Mouse (Mus musculus): ENCODE results near the gene Dkk1. TPM values are rescaled to one million over a fixed set of nuclear protein-coding genes. Genes with fewer than 3 reads are reported as not detected.
A peak's percentile ranks its signal among the peaks of the same experiment; 100 is the strongest.
"Not testable (repeated sequence)": the region's sequence is repeated elsewhere in the genome, so short reads cannot be mapped to it uniquely, and the experiment has no call there.

The Dkk1 gene
- total RNA-seq (2021), result 1 to 10 TPM in 1 of 2 experiments, under 1 TPM in 1; 0.66 to 1.4 TPM
- long read RNA-seq, experiment 1, partial matches to known transcripts, result 0 of 2 reads
- long read RNA-seq, experiment 1, other reads (novel, unspliced or antisense), result 0 of 2 reads
- long read RNA-seq, experiment 2, partial matches to known transcripts, result 0 of 1 reads
- long read RNA-seq, experiment 2, other reads (novel, unspliced or antisense), result 0 of 1 reads

DNA sequence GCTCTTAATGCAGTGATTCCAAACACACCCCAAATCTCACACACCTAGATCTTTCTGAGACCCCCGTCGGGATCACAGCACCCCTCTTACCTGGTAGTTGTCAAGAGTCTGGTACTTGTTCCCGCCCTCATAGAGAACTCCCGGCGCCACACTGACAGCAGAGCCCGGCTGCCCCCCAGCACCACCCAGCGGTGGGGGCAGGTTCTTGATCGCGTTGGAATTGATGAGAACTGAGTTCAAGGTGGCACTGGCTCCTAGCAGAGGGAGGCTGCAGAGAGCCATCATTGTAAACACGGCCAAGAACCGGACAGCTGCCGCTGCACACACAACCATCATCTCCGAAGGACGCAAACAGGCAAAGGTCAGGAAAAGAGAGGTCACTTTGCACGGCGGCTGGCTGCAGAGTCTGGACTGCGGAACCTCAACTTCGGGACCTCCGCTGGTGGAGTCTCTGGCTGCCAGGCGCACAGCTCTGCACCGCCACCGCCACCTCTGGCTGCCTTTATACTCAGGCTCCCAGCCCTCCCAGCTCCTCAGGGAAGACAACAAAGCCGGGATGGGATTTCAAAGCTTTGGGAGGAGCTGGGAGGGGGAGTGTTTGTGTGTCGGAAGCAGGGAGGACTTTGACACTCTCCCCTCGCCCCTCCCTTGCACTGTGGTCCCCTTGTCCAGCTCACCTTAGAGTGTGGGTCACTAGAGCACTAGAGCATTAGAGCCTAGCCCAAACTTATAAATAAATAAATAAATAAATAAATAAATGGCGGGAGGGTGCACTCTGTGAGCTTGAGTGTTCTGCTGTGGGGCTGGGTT is at the start of gene Dkk1:
Gene Dkk1 (minus strand): TSS at position 622 of the 810 bp plus-strand sequence.
- peak; percentile 21 for DNase-seq

DNA sequence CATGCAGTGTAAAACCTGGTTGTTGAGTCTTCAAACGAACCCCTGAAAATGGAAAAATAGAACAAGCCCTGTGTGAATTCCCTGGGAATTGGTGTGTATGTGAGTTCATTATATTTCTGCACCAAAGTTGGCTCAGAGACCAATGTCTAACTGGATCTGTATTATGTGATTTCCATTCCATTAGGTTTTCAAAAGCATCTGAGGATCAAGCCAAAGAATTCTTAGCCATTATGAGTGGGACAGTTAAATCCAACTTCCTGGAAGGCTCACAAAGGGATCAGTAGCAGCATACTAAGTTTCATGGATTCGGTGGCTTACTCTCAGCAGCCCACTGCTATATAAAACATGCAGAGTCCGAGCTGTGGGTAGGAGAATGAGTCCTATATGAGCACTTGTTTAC is 36.9 kb upstream of the Dkk1 start:
- DNase-seq, result no peak

DNA sequence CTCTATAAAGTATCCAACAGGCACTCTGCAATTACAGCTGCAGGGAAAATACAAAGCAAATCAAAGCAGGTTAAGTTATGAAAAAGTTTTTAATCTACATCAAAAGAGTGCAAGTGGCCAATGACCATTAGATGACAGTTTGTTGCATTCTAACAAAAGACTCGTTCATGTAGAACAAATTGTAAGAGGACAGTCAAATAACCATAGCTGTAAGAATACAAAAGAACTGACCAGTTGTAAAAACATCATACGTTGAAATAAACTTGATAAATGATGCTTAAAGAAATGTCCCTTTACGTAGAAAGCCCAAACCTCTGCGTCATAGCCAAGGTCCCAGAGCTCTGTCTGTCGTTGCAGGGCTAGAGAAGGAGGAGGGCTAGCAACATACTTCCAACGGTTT is 15.1 kb upstream of the Dkk1 start:
- no peak for DNase-seq

DNA sequence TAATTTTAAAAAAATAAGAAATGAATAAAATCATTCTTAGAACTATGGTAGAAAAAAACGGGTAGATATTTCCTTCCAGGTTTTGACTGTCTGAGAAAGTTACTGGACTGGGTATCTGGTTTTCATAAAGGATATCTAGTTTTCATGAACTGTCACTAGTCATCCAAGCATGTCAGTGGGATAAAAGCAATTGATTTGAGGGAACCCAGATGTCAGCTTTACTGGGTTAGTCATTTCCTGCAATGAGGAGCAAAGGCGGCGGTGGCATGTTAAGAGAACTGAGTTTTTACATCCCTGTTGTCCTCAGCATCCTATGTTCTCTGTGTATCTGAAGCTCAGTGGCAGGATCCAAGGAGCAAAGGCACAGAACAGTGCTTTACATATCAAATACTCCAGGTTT is 14.4 kb upstream of the Dkk1 start:
- no peak for DNase-seq

DNA sequence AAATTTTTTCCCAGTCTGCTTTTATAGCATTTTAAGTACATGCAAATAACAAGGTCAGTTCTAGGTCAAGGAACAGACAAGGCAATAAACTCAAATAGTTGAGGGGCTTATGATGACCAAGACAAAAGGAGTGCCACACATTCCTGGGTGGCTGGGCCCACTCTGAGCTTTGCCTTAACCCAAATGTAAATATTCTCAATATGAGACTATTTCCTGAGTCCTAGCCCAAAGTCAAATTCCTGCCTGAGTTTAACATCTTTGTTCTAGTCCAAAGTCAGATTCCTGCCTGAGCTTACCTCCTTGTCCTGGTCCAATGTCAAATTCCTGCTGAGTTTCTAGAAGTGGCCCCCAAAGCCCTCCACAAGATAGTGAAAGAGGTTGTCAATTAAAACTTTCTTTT is 8.6 kb upstream of the Dkk1 start:
- no peak for DNase-seq

DNA sequence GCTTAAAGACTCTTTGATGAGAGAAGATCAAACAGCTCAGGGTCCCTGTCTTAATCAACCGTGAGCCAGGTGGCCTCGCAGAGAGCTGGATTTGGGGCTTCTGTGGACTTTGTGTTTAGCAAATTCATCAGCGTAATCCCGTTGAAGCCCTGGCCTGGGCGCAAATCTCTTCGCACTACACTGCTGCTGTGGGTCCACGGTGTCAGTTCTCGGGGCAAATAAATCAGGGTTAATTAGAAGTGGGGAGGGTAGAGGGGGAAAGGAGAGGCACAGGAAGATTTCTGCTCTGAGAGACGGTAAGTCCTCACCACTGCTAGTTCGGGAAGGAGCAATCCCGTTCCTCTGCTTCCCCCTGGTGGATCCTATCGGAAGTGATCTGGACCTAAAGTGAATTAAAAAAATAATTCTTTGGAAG is 5.0 kb upstream of the Dkk1 start:
- DNase-seq, result peak; percentile 85

DNA sequence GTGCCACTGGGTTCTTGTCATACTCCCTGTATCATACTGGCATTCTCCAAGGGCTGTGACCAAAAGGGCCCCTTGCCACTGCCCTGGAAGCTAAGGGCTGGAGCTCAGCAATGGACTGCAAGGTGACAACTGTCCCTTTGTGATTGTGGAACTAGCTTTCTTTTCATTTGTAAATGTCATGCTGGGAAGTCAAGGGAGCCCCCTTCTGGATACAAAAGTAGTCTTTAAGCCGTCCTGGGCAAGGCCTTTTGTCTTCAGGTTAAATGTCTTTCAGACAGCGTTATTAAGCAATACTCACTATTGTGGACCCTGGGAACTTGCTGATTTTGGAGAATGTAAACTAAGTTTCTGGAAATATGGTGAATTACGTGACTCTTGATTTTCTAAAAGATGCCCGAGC is 4.3 kb upstream of the Dkk1 start:
- DNase-seq, result no peak

DNA sequence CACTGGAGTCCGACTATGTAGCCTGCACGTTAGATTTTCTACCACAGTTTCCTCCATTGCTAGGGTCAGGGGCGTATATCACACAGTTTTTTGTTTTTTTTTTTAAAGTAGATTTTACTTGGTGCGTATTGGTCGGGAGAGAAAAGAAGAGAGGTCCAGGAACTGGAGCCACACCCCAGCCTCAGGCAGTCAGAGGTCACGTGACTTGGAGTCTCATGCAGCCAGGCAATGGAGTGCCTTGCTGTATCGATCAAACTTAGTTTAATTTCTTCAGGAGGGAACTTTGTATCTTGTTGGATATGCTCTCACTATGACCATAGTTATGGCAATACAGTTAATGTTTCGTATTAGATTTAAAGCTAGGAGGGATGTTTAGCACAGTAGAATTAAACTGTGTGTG is 2.8 kb upstream of the Dkk1 start:
- no peak for DNase-seq

DNA sequence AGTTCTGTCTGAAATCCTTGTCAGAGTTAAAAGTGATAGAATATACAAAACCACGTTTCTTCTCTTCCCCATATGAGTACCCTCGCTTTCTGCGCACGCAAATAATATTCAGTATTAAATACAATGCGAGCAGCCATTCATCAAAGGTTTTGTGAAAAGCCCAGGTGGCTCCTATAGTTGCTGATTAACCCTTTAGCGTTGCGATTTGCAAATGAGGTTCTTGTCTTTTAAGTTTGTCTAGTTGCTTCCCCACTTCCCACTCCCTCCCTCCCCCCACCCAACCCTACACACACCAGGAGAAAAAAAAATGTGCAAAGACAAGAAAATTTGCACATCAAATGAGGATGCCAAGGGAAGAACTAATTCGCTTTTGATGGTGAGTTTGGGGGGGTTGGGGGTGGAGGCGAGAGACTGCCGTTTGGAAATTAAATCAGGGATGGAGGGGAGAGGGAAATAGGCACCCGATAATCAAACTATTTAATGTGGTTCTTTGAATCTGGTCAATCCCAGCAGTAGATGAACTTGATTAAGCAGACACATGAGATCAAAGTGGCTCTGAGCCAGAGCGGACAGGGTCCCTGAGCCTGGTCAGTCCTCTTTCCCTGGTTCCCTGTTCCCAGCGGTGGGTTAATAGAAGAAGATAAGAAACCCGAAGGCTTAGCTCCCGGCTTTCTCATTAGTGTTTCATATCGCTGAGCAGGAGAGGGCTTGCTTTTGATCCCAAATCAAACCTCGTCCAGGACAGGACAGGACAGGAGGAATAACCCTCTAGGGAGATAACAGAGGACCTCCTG is 586 bp upstream of the Dkk1 start:
- DNase-seq, result no peak

DNA sequence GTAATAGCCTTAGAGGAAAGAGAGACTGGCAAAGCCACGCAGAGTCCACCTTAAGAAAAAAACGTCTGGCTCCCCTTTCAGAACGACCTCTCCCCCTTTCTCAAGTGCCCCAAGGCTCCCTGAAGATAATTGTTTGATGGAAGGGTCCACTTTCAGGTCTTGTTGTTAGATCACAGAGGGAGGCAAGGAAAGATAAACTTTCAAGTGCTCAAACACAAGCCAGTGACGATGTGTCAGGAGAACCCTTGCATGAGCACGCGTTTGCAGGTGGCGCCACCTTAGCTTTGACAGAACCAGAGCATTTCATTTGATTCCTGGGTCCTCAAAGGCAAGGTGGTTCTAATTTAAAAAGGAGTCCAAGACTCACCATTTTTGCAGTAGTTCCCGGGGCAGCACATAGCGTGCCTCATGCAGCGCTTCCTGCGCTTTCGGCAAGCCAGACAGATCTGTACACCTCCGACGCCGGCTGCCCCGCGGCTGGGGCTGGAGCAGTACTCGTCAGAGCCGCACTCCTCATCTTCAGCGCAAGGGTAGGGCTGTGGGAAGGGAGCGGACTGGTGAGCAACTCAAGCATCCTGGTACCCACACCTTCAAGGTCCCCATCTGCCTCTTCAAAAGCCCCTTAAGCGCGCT is 938 bp downstream of the Dkk1 start:
- no peak for DNase-seq

DNA sequence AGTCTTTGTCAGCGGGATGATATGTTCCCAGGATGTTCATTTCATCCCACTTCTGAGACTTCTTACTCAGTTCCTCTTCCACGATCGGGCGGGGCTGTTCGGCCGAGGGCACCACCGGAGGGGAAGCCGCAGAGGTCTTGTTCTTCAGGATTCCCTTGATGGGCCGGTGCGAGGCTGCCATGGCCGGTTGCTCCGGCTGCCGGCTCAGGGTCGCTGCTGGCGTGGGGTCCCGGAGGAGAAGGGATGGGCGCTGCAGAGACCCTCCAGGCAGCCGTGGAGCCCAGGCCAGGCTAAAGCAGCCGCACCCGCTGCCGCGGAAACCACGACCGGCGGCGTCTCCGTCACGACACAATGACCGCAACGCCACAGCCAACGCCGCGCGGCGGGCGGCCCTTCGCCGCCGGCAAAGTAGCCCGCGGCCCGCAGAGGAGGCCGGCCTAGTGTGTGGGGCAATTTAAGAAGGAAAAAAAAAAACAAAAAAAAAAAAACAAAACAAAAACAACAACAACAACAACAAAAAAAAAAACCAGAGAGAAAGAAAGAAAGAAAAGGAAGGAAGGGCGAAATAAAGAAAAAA is 10.0 kb downstream of the Dkk1 start:
- DNase-seq, result not testable (repeated sequence)

DNA sequence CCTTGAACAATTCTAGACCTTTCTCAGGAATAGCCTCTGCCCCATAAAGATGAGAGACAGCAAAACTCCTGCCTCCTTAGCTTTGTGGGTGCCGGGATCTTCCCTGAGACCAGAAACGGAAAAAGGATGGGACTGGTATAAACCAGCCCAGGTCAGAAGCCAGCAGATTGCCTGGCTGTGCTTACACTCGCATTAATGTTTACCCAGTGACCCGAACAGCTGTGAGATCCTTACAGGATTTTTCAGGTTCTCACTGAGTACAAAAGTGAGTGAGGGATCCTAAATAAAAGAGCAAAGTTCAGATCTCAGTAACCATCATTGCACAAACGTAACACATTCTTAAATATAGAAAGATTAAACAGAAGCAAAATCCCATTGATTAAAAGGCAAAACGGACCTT is 32.7 kb downstream of the Dkk1 start:
- no peak for DNase-seq

DNA sequence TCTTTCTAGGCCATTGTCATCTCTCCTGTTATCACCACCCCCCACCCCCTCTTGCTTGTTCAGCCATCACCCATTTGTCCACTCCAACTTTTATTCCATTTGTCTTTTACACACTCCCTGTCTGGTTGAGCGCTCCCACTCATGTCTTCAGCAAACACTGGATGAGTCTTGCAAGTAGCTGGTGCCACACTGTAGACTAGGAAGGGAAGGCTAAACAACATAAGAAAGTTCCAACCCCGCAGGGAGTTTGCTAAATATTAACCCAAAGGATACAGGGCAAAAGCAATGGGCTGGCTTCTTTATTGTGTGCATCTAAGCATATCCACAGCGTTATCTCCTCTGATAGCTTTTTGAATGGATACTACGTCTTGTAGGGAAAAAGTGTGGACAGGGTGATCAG is 39.0 kb downstream of the Dkk1 start:
- no peak for DNase-seq

DNA sequence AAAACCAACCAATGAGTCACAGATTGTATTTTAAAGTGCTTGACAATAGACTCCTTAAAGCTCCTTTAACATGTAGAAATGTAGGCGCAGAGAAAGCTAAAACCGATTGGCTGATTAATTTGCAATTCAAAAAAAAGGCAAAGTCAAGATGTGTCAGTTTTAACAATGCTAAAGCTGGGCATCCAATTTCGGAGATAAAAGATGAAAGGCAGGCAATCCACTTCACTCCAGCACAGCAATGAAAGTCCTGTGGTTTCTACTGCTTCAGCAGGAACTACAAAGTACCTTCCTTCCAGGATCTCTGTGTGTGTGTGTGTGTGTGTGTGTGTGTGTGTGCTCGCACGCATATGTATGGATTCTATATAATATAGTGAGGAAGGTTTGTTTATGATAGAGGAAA is 44.0 kb downstream of the Dkk1 start:
- no peak for DNase-seq
